Mouse (Mus musculus) urinary bladder, adult 2 months (tissue): Measurements from ENCODE around the gene Nlrp1b. TPM values are rescaled to one million over a fixed set of nuclear protein-coding genes. Genes with fewer than 3 reads are reported as not detected.

Experiments used
- DNase-seq: peaks from one replicate; pipeline ENCODE4 v3.0.0; 2022; ENCODE audit warnings: low spot score
- polyA plus RNA-seq: library from polyadenylated mRNA; depleted of rRNA; stranded (reverse); fragments of >200 nt; gene quantifications from 2 replicates; pipeline ENCODE4 v1.2.3, GENCODE M21; 2012; rRNA removed

Nlrp1b gene
- polyA plus RNA-seq: 1.2 TPM in 2 replicates

DNA sequence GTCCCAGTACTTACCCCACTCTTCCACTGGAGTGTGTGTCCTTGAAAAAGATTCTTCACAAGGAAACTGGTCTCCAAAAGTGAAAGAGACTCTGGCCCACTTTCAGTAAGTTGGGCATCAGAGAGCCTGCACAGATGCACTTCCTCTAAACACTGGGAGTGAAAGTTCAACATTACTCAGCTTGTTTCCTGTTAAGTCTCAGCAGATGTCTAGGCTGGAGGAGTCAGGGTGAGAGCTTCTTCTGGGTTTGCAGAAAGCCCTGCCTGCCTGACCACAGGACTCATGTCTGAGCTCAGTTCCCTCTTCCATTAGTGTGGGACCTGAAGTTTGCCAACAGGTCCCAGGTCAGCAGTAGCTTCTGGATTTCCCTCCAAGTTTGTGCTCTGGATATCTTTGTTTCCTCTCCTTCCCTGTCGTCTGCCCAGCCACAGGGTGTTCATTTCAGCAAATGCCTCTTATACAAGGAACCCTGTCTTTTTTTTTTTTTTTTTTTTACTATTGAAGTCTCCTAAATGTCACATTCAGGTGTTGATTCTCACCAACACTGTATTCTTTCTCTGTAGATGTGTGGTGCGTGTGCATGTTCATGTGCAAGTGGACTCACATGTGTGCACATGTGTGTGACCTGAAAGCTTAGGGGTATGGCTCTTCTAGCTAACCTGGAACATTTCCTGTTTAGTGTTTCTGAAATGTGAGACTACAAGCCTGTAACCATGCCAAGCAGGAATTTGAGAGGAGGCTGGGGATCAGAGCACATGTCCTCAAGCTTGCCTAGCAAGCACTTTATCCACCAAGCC lies at the start of gene Nlrp1b:
Nlrp1b (minus strand) TSS at position 50 of the 797 bp plus-strand sequence.
- DNase-seq: no peak

DNA sequence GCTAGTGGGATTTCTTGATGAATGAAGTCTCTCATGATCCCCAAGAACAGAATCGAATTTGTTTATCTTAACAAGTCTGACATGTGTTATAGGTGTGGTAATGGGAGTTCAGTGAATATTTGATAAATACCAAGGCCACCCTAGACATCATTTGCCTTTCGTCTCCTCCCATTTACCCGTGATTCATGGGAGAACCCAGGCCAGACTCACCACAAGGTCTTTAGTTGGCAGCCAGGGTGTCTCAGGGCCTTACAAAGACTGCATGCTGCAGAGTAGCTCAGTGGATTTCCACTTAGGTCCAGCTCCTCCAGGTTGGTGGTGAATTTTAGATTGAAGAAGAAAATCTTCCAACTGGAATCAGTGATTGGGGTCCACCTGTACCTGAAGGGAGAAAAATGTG lies 30.5 kb upstream of the Nlrp1b start:
- DNase-seq: no peak

DNA sequence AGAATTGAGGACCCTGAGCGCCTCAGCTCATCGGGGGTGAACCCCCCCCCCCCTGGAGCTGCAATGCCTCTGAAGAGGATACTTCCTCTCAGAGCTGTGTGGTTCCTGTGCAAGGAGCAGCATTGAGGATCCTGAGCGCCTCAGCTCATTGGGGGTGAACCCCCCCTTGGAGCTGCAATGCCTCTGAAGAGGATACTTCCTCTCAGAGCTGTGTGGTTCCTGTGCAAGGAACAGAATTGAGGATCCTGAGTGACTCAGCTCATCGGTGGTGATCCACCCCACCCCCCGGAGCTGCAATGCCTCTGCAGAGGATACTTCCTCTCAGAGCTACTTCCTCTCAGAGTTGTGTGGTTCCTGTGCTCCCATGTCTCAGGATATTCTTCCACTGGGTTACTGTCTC lies 20.8 kb upstream of the Nlrp1b start:
- DNase-seq: no peak

- DNase-seq: no peak
These were observed 5.9 kb downstream of the Nlrp1b start for GRCm38 (mm10) chr11:71224614-71225013.

DNA sequence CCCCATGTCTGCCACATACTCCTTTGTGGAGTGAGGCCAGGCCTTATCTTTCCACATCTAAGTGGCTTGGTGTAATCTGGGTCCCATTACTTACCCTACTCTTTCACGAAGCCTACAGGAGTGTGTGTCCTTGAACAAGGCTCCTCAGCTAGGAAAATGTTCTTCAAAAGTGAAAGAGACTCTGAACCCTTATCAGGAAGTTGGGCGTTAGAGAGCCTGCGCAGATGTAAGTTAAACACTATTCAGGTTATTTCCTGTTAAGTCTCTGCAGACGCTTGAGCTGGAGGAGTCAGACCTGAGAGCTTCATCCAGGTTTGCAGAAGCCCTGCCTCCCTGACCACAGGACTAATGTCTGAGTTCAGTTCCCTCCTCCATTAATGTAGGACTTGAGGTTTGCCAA lies 27.8 kb downstream of the Nlrp1b start:
- DNase-seq: no peak

- no peak for DNase-seq
These were observed 31.2 kb downstream of the Nlrp1b start for GRCm38 (mm10) chr11:71199349-71199748.

- DNase-seq: no peak
These were observed 60.9 kb downstream of the Nlrp1b start for GRCm38 (mm10) chr11:71169633-71170032.

DNA sequence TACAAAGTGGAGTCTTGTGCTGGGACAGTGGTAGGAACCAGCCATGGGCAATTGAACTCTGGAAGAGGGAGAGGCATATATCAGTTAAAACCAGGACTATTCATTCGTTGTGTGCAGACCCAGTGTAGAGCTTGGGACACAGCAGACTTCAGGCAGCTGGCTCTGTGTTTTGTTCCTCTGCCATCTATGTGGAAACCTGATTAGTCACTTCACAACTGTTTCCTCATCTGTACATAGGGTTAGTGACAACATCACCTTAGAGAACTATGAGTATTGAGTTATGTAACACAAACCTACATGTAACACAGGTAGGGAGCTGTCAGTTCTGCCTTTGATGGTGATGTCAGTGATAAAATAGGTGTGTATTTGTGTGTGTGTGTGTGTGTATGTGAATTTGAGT lies 66.4 kb downstream of the Nlrp1b start:
- no peak for DNase-seq

GRCm38 (mm10) chr11:71159439-71160136 lies 70.9 kb downstream of the Nlrp1b start:
- DNase-seq: no peak

DNA sequence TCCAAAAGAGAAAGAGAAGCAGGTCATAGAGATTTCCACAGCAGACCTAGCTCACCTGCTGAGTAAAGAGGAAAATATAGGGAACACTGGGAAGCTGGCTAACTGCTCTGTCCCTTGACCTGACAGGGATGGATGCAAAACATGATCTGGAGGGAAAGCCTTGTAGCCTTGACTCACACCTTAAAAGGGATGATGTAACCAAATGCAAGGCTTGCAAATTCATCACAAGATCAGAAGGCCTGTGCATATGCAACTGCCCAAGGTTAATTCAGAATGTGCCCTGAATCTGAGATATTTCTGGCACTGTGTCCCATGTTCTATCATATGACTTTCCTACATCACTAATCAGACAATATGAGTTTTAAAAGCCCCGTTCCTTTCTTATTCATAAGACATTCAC lies 75.3 kb downstream of the Nlrp1b start:
- DNase-seq: no peak

- no peak for DNase-seq
These were observed 85.9 kb downstream of the Nlrp1b start, which contains the start of gene Nlrp1a for GRCm38 (mm10) chr11:71144661-71145060. Gene Nlrp1a (minus strand): TSS chr11:71144704.

DNA sequence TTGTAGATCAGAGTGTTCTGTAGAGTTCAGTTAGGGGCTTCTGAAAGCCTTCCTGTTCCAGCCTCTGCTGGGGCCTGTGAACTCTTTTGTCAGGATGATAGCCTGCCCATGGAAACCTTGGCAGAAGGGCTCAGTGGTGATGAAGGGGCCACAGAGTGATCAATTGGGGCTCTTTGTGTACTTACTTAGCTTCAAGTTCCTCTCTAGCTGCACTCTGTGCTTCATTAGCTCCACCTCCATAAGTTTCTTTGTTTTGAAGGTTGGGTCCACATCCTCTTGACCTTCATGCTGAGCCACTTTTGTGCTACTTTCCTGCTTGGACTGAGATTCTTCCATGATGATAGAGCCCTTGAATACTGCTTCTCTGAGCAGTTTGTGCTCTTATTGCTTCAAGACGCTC lies 88.5 kb downstream of the Nlrp1b start:
- DNase-seq: no peak

DNA sequence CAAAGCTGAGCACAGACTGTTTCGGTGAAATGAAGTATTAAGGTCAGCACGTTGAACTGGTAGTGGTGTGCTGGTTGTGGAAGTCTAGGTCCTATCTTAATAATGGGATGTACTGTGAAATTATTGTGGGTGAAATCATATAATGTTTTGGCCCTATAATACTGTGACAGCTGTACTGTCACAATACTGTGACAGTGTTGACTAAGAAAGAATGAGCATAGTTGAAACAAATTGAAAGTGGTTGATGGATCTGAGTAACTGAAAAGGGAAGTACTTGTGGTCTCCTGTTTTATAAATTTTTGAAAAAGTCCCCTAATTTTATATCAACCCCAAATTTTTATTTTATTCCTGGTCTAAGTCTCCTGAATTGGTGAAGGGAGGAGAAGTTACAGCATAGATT lies 123.4 kb downstream of the Nlrp1b start:
- DNase-seq: no peak

GRCm38 (mm10) chr11:71106261-71107021 lies 124.1 kb downstream of the Nlrp1b start:
- DNase-seq: no peak

GRCm38 (mm10) chr11:71103931-71104330 lies 126.6 kb downstream of the Nlrp1b start:
- no peak for DNase-seq

Other genes with a start within 250 kb of the Nlrp1b start
- 102 and 120 TPM in 2 replicates for gene C1qbp, start 247.7 kb downstream of the Nlrp1b start, polyA plus RNA-seq
- gene Dhx33, start 226.3 kb downstream of the Nlrp1b start, polyA plus RNA-seq: 16.2 and 18.4 TPM in 2 replicates
- gene Mis12, start 211.1 kb downstream of the Nlrp1b start, polyA plus RNA-seq: 11.0 and 13.3 TPM in 2 replicates
- gene Derl2, start 210.9 kb downstream of the Nlrp1b start, polyA plus RNA-seq: 21.7 and 25.5 TPM in 2 replicates
- 2.6 and 3.2 TPM in 2 replicates for gene 6330403K07Rik, start 197.2 kb downstream of the Nlrp1b start, polyA plus RNA-seq
- gene Nlrp1a, start 86.0 kb downstream of the Nlrp1b start, polyA plus RNA-seq: 0.12 and 0.13 TPM in 2 replicates